Mouse (Mus musculus) kidney, postnatal 4 days (tissue): ENCODE results near the gene Pdha1.

Experiments used
- DNase-seq, 2 experiments: peaks; one replicate each; pipeline ENCODE4 v3.0.0; 2021; ENCODE audit warnings: mixed read lengths in 2 of 2

Pdha1 gene

DNA sequence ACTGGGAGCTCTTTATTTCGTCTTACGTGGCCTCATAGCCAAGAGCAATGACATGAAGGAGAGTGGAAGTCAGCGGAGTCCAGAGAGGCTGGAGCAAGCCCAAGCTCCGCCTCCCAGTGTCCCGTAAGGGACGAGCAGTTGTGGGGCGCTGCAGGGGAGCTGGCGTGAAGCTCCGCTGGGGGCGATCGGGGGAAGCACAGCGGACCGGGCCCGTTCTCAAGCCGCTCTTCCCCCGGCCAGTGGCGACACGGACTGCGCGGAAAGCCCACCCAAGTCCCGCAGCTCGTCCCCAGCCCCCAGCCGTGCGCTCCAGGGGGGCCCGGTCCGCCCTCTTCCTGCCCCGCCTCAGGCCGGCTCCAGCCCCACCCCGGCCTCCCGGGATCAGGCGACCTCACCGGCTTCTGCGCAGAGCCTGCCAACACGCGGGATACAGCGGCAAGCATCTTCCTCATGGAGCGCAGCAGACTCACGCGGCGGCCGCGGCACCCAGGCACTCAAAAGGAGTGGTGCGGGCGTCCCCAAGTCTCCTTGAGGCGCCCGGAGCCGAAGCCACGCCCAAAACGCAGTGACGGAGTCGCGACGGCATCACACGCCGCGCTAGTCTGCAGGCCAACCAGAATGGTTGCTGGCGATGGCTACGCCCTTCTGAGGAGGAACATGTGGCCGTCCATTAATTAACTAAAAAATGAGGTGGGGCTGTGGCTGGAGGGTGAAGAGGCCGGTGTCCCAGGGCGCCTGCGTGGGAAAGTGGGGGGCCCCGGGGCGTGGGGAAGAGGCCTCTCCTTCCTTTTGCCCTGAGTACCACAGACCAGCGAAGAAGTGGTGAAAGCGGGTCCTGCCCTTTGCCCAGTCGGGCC lies at the start of gene Pdha1:
Gene Pdha1, minus strand, starts transcription at position 553 of the 857 bp plus-strand sequence.
- peak; percentile 89 to 93 for DNase-seq

- DNase-seq, result peak in 1 of 2 experiments; percentile 2
Measured at GRCm38 (mm10) chrX:160179032-160179431, 40.8 kb upstream of the Pdha1 start.

DNA sequence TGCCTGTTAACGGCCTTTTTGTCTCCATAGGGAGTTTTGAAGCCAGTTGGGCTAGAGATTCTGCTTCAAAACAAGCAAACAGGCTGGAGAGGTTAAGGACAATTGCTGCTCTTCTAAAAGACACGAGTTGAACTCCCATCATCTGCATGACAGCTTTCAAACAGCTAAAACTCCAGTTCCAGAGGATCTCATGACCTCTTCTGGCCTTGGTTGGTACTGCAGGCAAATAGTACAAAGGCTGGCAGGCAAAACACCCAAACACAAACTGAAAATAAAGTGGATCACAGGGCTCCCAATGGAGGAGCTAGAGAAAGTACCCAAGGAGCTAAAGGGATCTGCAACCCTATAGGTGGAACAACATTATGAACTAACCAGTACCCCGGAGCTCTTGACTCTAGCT lies 31.9 kb upstream of the Pdha1 start:
- DNase-seq, result peak; percentile 70 to 73

GRCm38 (mm10) chrX:160166246-160166985 lies 28.2 kb upstream of the Pdha1 start:
- no peak for DNase-seq

DNA sequence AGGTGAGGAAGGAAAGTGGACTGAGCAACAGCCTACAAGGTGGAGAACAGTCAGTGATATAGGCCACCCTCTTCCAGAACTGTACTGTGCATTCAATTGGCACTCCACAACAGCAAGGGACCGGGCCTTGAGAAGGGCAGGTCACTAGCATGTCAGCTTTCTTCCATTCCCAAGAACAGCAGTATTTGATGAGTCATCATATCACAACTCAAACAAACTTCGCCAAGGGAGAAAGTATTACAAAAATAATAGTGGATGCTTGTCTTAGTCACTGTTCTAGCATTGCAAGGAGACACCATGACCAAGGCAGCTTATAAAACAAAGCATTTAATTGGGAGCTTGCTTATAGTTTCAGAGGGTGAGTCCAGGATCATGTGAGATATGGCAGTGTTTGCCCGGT lies 26.0 kb upstream of the Pdha1 start:
- DNase-seq, result no peak

GRCm38 (mm10) chrX:160153147-160153815 lies 15.1 kb upstream of the Pdha1 start:
- peak; percentile 25 to 32 for DNase-seq

DNA sequence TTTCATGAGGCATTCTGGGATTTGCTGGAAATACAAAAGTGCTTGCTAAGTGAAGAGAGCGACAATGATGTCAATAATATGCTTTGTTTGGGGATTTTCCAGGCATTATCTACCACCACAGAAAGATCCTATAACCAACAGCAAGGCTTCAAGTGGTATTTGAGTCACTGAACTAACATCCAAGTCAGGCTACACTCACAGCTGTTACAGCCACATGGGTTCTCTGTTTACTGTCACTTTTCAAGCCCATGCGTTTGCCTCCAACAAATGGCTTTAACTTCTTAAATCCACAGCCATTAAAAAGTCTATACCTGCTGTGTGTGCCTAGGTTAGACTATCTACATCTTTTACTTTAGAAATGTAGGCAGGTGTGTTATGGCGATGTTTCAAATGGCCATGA lies 10.6 kb upstream of the Pdha1 start:
- no peak for DNase-seq

DNA sequence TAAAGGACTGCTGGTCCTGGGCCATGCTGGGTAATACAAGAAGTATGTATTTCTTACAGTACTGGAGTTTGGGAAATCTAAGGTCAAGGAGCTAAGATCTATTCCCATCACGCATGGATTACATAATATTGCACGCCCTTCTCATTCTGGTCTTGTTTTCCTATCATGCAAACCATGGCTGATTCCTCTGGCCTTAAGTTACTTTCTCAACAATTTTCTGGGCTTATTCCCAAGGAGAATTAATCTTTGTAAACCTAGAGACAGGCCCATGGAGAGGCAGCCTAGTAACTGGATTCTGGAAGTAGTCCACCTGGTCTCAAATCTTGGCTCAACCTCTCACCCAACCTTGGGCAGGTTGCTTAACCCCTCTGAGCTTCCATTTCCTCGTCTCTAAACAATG lies 9.2 kb upstream of the Pdha1 start:
- DNase-seq, result no peak

DNA sequence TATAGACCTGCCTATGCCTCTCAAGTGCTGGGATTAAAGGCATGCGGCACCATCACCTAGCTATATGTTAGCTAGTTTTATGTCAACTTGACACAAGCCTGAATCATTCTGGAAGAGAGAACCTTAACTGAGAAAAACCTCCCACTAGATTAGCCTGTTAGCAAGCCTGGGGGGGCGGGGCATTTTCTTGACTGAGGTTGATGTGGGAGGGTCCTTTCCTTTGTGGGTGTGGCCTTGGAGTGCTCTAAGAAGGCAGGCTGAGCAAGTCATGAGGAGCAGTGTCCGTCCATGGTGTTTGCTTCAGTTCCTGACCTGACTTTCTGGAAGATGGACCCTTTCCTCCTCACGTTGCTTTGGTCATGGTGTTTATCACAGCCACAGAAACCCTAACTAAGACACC lies 8.6 kb upstream of the Pdha1 start:
- no peak for DNase-seq

DNA sequence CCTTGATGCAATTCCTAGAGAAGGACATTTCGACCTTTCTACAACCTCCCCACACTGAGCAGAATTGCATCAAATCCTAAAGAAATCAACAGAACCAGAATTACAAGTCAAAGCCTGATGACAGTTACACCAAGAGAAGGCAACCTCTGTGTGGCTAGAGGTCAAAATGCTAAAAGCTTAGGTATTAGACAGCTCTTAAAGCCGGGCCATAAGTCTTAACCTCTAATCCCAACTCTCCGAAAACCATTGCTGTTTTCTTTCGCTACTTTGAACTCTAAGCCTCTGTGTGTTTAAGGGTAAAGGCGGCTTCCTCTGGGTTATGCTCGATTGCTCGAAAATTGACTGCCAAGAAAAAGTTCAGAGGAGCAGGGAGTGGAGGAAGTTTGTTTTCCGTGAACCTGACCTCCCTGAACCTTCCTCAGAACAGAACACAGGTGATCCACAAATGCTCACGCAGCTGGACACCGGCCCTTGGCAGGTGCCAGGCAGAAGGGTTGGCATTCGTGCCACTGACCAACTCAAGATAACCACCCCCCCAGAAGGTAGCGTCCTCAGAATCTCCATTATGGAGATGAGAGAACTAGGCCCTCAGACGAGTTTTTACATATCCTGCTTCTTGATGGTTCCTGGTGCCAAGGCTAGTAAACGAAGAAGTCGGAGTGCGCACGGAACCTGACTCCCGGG lies 894 bp downstream of the Pdha1 start:
- DNase-seq, result no peak

GRCm38 (mm10) chrX:160136153-160136552 lies 2.1 kb downstream of the Pdha1 start:
- DNase-seq, result no peak

DNA sequence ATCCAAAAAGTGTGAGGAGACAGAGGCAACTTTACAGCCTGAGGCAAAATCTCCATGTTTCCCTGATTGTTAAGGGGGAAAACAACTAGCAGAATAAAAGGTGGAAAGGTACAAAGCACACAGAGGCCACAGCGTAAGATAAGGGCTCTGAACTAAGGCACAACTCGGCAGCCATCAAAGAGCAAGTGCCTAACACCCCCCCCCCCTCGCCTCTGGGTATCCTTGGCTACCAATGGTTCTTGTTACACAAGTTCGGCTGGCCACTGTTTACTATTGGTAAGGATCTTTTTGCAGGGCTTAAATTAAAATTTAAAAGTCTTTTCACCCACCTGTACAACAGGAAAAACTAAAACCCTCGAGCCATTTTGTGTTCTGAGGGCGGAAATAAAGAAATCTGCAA lies 2.5 kb downstream of the Pdha1 start:
- no peak for DNase-seq

DNA sequence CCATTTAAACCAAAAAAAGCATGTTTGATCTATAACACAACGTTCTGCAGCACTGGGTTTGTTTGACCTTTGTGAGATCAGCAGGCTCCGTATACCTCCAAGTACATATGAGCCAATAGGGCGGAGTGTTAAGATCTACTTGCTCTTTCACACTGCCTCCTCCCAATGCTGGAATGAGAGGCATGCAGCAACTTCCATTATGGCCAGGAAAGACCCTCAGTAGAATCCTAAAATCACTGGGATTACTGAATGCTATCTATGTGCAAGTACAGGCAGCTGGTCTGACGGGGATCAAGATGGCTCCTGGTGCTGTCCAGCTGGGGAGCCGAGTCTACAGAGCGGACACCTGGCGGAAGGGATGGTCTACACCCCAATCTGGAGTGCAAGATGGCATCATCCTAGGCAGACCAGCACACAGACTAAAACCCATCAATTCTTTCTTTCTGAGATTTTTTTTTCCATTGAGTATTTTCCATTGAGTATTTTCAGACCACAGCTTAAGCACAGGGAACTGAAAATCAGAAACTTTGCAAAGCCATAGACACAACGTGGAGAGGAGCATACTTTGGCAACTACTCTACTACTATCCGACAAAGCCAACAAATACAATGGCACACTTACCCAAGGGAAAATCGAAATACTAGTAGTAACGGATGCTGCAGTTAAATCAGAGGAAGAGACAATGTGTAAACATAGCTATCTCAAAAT lies 3.9 kb downstream of the Pdha1 start:
- no peak for DNase-seq

DNA sequence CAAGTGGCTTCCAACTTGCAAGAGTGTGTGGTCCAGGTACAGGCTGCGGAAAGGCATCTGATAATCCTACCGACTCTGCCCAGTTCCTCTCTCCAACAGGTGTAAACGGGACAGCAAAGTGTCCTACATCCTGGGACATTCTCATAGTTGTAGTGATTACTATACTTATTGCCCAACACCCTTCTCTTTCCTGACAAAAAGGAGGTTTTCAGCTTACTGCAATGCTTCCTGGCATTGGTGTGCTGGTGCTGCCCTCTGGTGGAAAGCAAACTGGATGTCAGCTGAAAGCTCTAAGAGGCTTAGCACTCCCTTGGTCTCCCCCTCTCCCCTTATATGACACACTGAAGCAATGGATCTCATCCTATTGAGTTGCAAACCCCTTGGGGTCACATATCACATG lies 21.6 kb downstream of the Pdha1 start:
- peak; percentile 70 to 78 for DNase-seq

GRCm38 (mm10) chrX:160116074-160116473 lies 22.1 kb downstream of the Pdha1 start:
- DNase-seq, result no peak

- DNase-seq, result no peak
Measured at GRCm38 (mm10) chrX:160113777-160114176, 24.4 kb downstream of the Pdha1 start.

GRCm38 (mm10) chrX:160107817-160108216 lies 30.4 kb downstream of the Pdha1 start:
- no peak for DNase-seq

GRCm38 (mm10) chrX:160091973-160092372 lies 46.2 kb downstream of the Pdha1 start:
- DNase-seq, result no peak
